Mouse (Mus musculus) right cerebral cortex, postnatal 10 days (tissue): ENCODE measurements at regions not wholly inside any gene's neighbourhood (a gene's known extent, or its start where the extent isn't known, plus 50 kb on each side); places are given as distances from the start of the nearest gene placed in this dataset.

Experiments
- DNase-seq, 2 experiments: peaks; one replicate each; pipeline ENCODE4 v3.0.0; 2021; ENCODE audit warnings: low spot score in 2 of 2

GRCm38 (mm10) chrX:140164859-140165258 lies 102.2 kb downstream of the Pih1h3b start:
- DNase-seq, result no peak

- DNase-seq, result no peak
Observed at GRCm38 (mm10) chrX:140165966-140166365, 103.3 kb downstream of the Pih1h3b start.

- DNase-seq, result peak; percentile 26 to 31
Observed at GRCm38 (mm10) chrX:140179850-140180249, 117.2 kb downstream of the Pih1h3b start.

GRCm38 (mm10) chrX:140183003-140183402 lies 120.3 kb downstream of the Pih1h3b start:
- DNase-seq, result no peak

- no peak for DNase-seq
Observed at GRCm38 (mm10) chrX:140203676-140204075, 138.4 kb upstream of the Frmpd3 start.

DNA sequence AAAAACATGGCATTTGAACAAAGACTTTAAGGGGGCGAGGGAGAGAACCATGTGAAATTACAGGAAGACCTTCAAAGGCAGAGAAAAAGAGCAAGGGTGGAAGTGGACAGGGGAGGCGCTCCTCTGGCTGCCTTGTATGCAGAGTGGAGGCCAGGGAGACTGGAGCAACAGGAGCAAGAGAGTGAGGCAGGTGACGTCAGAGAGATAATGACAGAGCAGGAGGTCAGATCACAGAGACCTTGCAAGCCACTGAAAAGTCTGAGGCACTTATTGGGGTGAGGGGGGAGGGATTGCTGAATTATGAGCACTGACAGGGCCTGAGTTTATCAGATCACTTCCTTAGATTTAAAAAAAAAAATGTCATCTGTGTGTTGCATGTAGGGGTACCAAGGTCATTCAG lies 133.3 kb upstream of the Frmpd3 start:
- DNase-seq, result no peak

- peak in 1 of 2 experiments; percentile 23 for DNase-seq
Observed at GRCm38 (mm10) chrX:140212644-140213361, 129.3 kb upstream of the Frmpd3 start.

DNA sequence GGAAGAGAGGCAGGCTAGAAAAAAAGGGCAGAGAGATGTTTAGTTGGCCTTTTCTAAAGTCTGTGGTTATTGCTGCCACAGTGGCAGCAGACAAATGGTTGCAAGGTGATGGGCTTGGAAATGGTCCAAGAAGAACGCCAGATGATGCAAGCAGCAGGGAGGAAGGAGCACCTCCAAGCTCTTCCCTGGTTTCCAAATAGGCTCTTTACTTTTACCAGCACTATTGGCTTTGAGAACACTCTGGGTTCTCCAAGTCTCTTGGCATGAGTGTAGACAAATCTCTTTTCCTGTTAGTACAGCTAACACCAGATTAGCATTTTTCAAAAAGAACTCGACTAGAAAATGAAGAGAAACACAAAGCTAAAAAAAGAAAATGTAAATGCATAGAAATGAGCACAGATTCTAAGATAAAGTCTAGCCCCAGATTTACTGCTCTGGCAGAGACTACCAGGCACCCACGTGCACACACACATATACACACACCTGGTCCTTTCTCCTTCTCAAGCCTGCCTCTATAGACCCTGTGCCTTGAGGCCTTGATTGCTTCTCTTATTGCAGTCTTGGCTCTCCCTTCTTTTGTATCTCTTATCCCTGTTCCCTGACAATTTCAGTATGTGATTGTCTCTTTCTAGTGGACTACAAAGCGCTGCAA lies 127.7 kb upstream of the Frmpd3 start:
- DNase-seq, result peak in 1 of 2 experiments; percentile 35

GRCm38 (mm10) chrX:140255790-140256189 lies 86.3 kb upstream of the Frmpd3 start:
- DNase-seq, result no peak

- no peak for DNase-seq
Observed at GRCm38 (mm10) chrX:140269742-140270457, 72.2 kb upstream of the Frmpd3 start.

GRCm38 (mm10) chrX:140277327-140277947 lies 64.6 kb upstream of the Frmpd3 start:
- DNase-seq, result peak; percentile 26 to 46

DNA sequence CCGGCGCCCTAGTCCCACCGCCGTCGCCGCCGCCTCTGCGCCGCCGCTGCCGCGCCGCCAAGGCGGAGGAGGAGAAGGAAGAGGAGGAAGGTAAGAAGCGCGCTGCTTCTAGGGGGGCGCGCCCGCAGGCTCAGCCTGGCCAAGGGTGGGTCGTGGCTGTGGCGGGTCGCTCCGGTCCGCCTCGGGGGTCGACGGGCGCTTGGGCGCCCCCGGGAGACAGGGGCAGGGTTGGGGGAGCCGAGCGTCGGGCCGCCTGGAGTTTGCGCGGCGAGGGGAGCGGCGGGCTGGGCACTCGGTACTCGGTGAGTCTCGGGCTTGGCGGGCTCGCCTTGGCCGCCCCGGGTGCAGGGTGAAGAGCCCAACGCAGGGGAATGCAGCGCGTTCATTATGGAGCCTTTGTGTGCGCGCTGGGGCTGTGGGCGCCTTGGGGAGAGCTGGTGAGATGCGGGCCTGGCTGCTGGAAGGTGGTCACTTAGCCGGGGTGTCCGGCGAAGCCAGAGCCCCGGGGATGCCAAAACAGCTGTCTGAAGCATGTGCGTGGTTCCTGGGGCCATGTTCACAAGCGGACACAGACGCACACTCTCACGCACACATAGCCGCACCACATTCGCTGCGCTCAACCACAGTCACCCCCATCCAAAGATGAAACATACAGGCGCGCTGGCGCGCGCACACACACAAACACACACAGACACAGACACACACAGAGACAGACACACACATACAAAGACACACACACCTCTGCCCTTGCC lies 63.9 kb upstream of the Frmpd3 start:
- DNase-seq, result peak; percentile 42 to 43

GRCm38 (mm10) chrX:140279266-140279665 lies 62.8 kb upstream of the Frmpd3 start:
- peak; percentile 40 to 46 for DNase-seq

GRCm38 (mm10) chrX:140280016-140280415 lies 62.0 kb upstream of the Frmpd3 start:
- peak in 1 of 2 experiments; percentile 34 for DNase-seq
